Mouse (Mus musculus): ENCODE results near the gene AC170998.1. TPM values are rescaled to one million over a fixed set of nuclear protein-coding genes. Genes with fewer than 3 reads are reported as not detected.

AC170998.1 gene
- polyA plus RNA-seq, 1 experiment: 1.8 TPM

GRCm38 (mm10) chr17:28701737-28702136 lies 24.1 kb upstream of the AC170998.1 start:
- Histone ChIP-seq H3K4me3 (ENCODE audit: insufficient read depth, low read length) (no peak overlapping the region), H3K4me1 (ENCODE audit: control insufficient read depth, insufficient read depth, low read length) (peaks cover 17% of the 10 kb centered on the region), H3K27ac (ENCODE audit: insufficient read depth, low read length) (no peak overlapping the region)
- TF ChIP-seq POLR2A (IDR thresholded peaks at IDR 0.05; ENCODE audit: extremely low read depth, insufficient read depth, low read length) (no peak), CTCF (IDR thresholded peaks at IDR 0.05; ENCODE audit: extremely low read depth, insufficient read depth, low read length) (no peak)

- no peak overlapping the region for H3K27ac ChIP-seq (ENCODE audit: insufficient read depth, low read length)
- H3K4me3 ChIP-seq (ENCODE audit: insufficient read depth, low read length): no peak overlapping the region
- H3K4me1 ChIP-seq (ENCODE audit: control insufficient read depth, insufficient read depth, low read length): peaks cover 12% of the 10 kb centered on the region
- TF ChIP-seq POLR2A (IDR thresholded peaks at IDR 0.05; ENCODE audit: extremely low read depth, insufficient read depth, low read length) (no peak), CTCF (IDR thresholded peaks at IDR 0.05; ENCODE audit: extremely low read depth, insufficient read depth, low read length) (no peak)
Measured at GRCm38 (mm10) chr17:28702646-28703045, 23.2 kb upstream of the AC170998.1 start.

- Histone ChIP-seq H3K4me1 (ENCODE audit: control insufficient read depth, insufficient read depth, low read length) (peaks cover 17% of the 10 kb centered on the region), H3K4me3 (ENCODE audit: insufficient read depth, low read length) (no peak overlapping the region), H3K27ac (ENCODE audit: insufficient read depth, low read length) (no peak overlapping the region)
- no peak for TF ChIP-seq CTCF (IDR thresholded peaks at IDR 0.05; ENCODE audit: extremely low read depth, insufficient read depth, low read length)
- TF ChIP-seq POLR2A (IDR thresholded peaks at IDR 0.05; ENCODE audit: extremely low read depth, insufficient read depth, low read length): no peak
Measured at GRCm38 (mm10) chr17:28706697-28707096, 19.2 kb upstream of the AC170998.1 start.

GRCm38 (mm10) chr17:28707136-28707627 lies 18.7 kb upstream of the AC170998.1 start:
- Histone ChIP-seq H3K4me1 (ENCODE audit: control insufficient read depth, insufficient read depth, low read length) (peaks cover 17% of the 10 kb centered on the region), H3K27ac (ENCODE audit: insufficient read depth, low read length) (no peak overlapping the region), H3K4me3 (ENCODE audit: insufficient read depth, low read length) (no peak overlapping the region)
- TF ChIP-seq CTCF (IDR thresholded peaks at IDR 0.05; ENCODE audit: extremely low read depth, insufficient read depth, low read length): no peak

- TF ChIP-seq POLR2A (IDR thresholded peaks at IDR 0.05; ENCODE audit: extremely low read depth, insufficient read depth, low read length) (no peak), CTCF (IDR thresholded peaks at IDR 0.05; ENCODE audit: extremely low read depth, insufficient read depth, low read length) (no peak)
- Histone ChIP-seq H3K27ac (ENCODE audit: insufficient read depth, low read length) (no peak overlapping the region), H3K4me1 (ENCODE audit: control insufficient read depth, insufficient read depth, low read length) (peaks cover 19% of the 10 kb centered on the region), H3K4me3 (ENCODE audit: insufficient read depth, low read length) (no peak overlapping the region)
Measured at GRCm38 (mm10) chr17:28707816-28708215, 18.1 kb upstream of the AC170998.1 start.

GRCm38 (mm10) chr17:28708989-28709388 lies 16.9 kb upstream of the AC170998.1 start:
- Histone ChIP-seq H3K4me1 (ENCODE audit: control insufficient read depth, insufficient read depth, low read length) (peaks cover 20% of the 10 kb centered on the region), H3K4me3 (ENCODE audit: insufficient read depth, low read length) (no peak overlapping the region), H3K27ac (ENCODE audit: insufficient read depth, low read length) (no peak overlapping the region; the same call in 1 of the 2 replicates)
- no peak for TF ChIP-seq CTCF (IDR thresholded peaks at IDR 0.05; ENCODE audit: extremely low read depth, insufficient read depth, low read length)

GRCm38 (mm10) chr17:28709552-28710290 lies 16.2 kb upstream of the AC170998.1 start:
- Histone ChIP-seq H3K4me3 (ENCODE audit: insufficient read depth, low read length) (no peak overlapping the region), H3K27ac (ENCODE audit: insufficient read depth, low read length) (peak overlapping the region; percentile 54; the same call in 1 of the 2 replicates), H3K4me1 (ENCODE audit: control insufficient read depth, insufficient read depth, low read length) (peaks cover 20% of the 10 kb centered on the region)
- TF ChIP-seq POLR2A (IDR thresholded peaks at IDR 0.05; ENCODE audit: extremely low read depth, insufficient read depth, low read length) (no peak), CTCF (IDR thresholded peaks at IDR 0.05; ENCODE audit: extremely low read depth, insufficient read depth, low read length) (no peak)

- TF ChIP-seq CTCF (IDR thresholded peaks at IDR 0.05; ENCODE audit: extremely low read depth, insufficient read depth, low read length) (no peak), POLR2A (IDR thresholded peaks at IDR 0.05; ENCODE audit: extremely low read depth, insufficient read depth, low read length) (no peak)
- Histone ChIP-seq H3K4me3 (ENCODE audit: insufficient read depth, low read length) (no peak overlapping the region), H3K27ac (ENCODE audit: insufficient read depth, low read length) (0 out of 2 replicates have a peak overlapping the region, but pooled peaks have one; percentile 72), H3K4me1 (ENCODE audit: control insufficient read depth, insufficient read depth, low read length) (peaks cover 19% of the 10 kb centered on the region)
Measured at GRCm38 (mm10) chr17:28710291-28710688, 15.6 kb upstream of the AC170998.1 start.

GRCm38 (mm10) chr17:28711237-28711636 lies 14.6 kb upstream of the AC170998.1 start:
- Histone ChIP-seq H3K4me3 (ENCODE audit: insufficient read depth, low read length) (no peak overlapping the region), H3K4me1 (ENCODE audit: control insufficient read depth, insufficient read depth, low read length) (peaks cover 20% of the 10 kb centered on the region), H3K27ac (ENCODE audit: insufficient read depth, low read length) (no peak overlapping the region)
- TF ChIP-seq POLR2A (IDR thresholded peaks at IDR 0.05; ENCODE audit: extremely low read depth, insufficient read depth, low read length) (no peak), CTCF (IDR thresholded peaks at IDR 0.05; ENCODE audit: extremely low read depth, insufficient read depth, low read length) (no peak)

GRCm38 (mm10) chr17:28712305-28712704 lies 13.6 kb upstream of the AC170998.1 start:
- H3K4me3 ChIP-seq (ENCODE audit: insufficient read depth, low read length): no peak overlapping the region
- TF ChIP-seq CTCF (IDR thresholded peaks at IDR 0.05; ENCODE audit: extremely low read depth, insufficient read depth, low read length): no peak
- no peak for TF ChIP-seq POLR2A (IDR thresholded peaks at IDR 0.05; ENCODE audit: extremely low read depth, insufficient read depth, low read length)
- no peak overlapping the region for H3K27ac ChIP-seq (ENCODE audit: insufficient read depth, low read length)
- peaks cover 24% of the 10 kb centered on the region for H3K4me1 ChIP-seq (ENCODE audit: control insufficient read depth, insufficient read depth, low read length)

All from cortical plate, adult 2 months (tissue).